Mouse (Mus musculus) liver, embryonic 14.5 days (tissue): ENCODE results near the gene Trim62. TPM values are rescaled to one million over a fixed set of nuclear protein-coding genes. Genes with fewer than 3 reads are reported as not detected.

Source experiments
- ATAC-seq: fragments of 200-750 bp; cut with Nextera tagmentation; 2 replicates; pipeline ENCODE4 v1.8.0; 2017; ENCODE audit warnings: moderate number of reproducible peaks, mild to moderate bottlenecking, moderate library complexity; ENCODE audit not compliant: insufficient read depth
- DNase-seq, 3 experiments: peaks; one replicate each; pipeline ENCODE4 v3.0.0-alpha.2; 2012 to 2013; ENCODE audit warnings: low read depth in 3 of 3, low spot score in 3 of 3
- H3K27ac ChIP-seq: fragments of 300-500 bp; sonication (generic); 2 replicates; pipeline ENCODE4 v1.5.1; 2014; ENCODE audit warnings: moderate library complexity, mild to moderate bottlenecking, control low read depth, inconsistent platforms
- H3K27me3 ChIP-seq: fragments of 300-500 bp; sonication (generic); 2 replicates; pipeline ENCODE4 v1.6.1; 2014; ENCODE audit warnings: mild to moderate bottlenecking, low read length, moderate library complexity; ENCODE audit not compliant: control insufficient read depth, insufficient read depth
- H3K36me3 ChIP-seq: fragments of 300-500 bp; sonication (generic); replicated peaks from 2 replicates; pipeline ENCODE4 v1.6.1; 2014; ENCODE audit warnings: low read depth; ENCODE audit not compliant: control insufficient read depth, insufficient read depth
- H3K4me1 ChIP-seq, 2 experiments: fragments of 200-500 bp in 1 of 2; fragments of 300-500 bp in 1 of 2; sonication (generic) in 1 of 2; replicated peaks; 2 replicates each; pipeline ENCODE4 v1.6.1; 2012 to 2014; ENCODE audit warnings: antibody characterized with exemption in 1 of 2, inconsistent platforms in 1 of 2, low read length in 1 of 2; ENCODE audit not compliant: control insufficient read depth in 2 of 2, insufficient read depth in 2 of 2
- H3K4me2 ChIP-seq: fragments of 300-500 bp; sonication (generic); 2 replicates; pipeline ENCODE4 v1.6.1; 2014; ENCODE audit warnings: low read depth, mild to moderate bottlenecking, control low read depth, moderate library complexity
- H3K4me3 ChIP-seq, 2 experiments: fragments of 200-500 bp in 1 of 2; fragments of 300-500 bp in 1 of 2; sonication (generic) in 1 of 2; 2 replicates each; pipeline ENCODE4 v1.5.1; 2012 to 2014; ENCODE audit warnings: low read depth in 2 of 2, low read length in 2 of 2, mild to moderate bottlenecking in 2 of 2, control low read depth in 1 of 2, inconsistent platforms in 1 of 2, moderate library complexity in 1 of 2; ENCODE audit not compliant: insufficient read depth in 1 of 2
- H3K9ac ChIP-seq: fragments of 300-500 bp; sonication (generic); replicated peaks from 2 replicates; pipeline ENCODE4 v1.6.1; 2014; ENCODE audit warnings: mild to moderate bottlenecking, control low read depth, moderate library complexity
- H3K9me3 ChIP-seq: fragments of 300-500 bp; sonication (generic); 2 replicates; pipeline ENCODE4 v1.6.1; 2016; ENCODE audit warnings: low read length, mixed read lengths; ENCODE audit not compliant: control insufficient read depth
- CTCF ChIP-seq: IDR thresholded peaks from 2 replicates; pipeline ENCODE4 v1.5.1; 2016; ENCODE audit warnings: antibody characterized with exemption, low read depth, control low read depth
- EP300 ChIP-seq: IDR thresholded peaks from 2 replicates; pipeline ENCODE4 v1.6.1; 2016; ENCODE audit warnings: antibody characterized with exemption, low read depth
- WGBS: fragments of 180-500 bp; shearing (Covaris S2); extraction: QIAGEN DNeasy Blood & Tissue Kit; methylation state at CpG from one replicate; pipeline ENCODE4 v1.1.7; 2014; ENCODE audit not compliant: insufficient replicate concordance; 5-methylcytosine and 5-hydroxymethylcytosine counted together
- polyA plus RNA-seq, 2 experiments: library from polyadenylated mRNA; depleted of rRNA in 1 of 2; stranded (reverse) in 1 of 2; unstranded in 1 of 2; fragments of >200 nt; fragmentation: Nextera tagmentation in 1 of 2; extraction: Ambion mirVana in 1 of 2; gene quantifications; 2 replicates each; pipeline versions ENCODE4 v1.2.1 to v1.2.3; 2012 to 2014

Trim62 gene
- polyA plus RNA-seq, 2 experiments, result 0.25 to 0.30 TPM

GRCm38 (mm10) chr4:128900484-128900883, 17.1 kb downstream of the Trim62 start:
- ATAC-seq (no peak), DNase-seq (no peak)
- Histone ChIP-seq H3K27ac (no peak overlapping the region), H3K9me3 (no peaks in the 10 kb centered on the region), H3K36me3 (no peaks in the 10 kb centered on the region), H3K9ac (no peak overlapping the region), H3K4me1 (peaks cover 0 to 3% of the 10 kb centered on the region in 2 experiments; a peak in 1 of 4 replicates), H3K4me2 (no peak overlapping the region), H3K27me3 (no peaks in the 10 kb centered on the region), H3K4me3 (no peak overlapping the region)
- 82% methylated on average over 14 of the region's 14 CpGs for WGBS
- TF ChIP-seq EP300, result no peak
- no peak for TF ChIP-seq CTCF

GRCm38 (mm10) chr4:128902390-128902789, 19.0 kb downstream of the Trim62 start:
- TF ChIP-seq CTCF (no peak), EP300 (no peak)
- DNase-seq (no peak), ATAC-seq (no peak)
- Histone ChIP-seq H3K36me3 (no peaks in the 10 kb centered on the region), H3K9ac (no peak overlapping the region), H3K27me3 (no peaks in the 10 kb centered on the region), H3K27ac (no peak overlapping the region), H3K4me3 (no peak overlapping the region), H3K9me3 (no peaks in the 10 kb centered on the region), H3K4me2 (no peak overlapping the region), H3K4me1 (peaks cover 0 to 3% of the 10 kb centered on the region in 2 experiments; a peak in 1 of 4 replicates)
- WGBS, result 63% methylated on average over 8 of the region's 8 CpGs

DNA sequence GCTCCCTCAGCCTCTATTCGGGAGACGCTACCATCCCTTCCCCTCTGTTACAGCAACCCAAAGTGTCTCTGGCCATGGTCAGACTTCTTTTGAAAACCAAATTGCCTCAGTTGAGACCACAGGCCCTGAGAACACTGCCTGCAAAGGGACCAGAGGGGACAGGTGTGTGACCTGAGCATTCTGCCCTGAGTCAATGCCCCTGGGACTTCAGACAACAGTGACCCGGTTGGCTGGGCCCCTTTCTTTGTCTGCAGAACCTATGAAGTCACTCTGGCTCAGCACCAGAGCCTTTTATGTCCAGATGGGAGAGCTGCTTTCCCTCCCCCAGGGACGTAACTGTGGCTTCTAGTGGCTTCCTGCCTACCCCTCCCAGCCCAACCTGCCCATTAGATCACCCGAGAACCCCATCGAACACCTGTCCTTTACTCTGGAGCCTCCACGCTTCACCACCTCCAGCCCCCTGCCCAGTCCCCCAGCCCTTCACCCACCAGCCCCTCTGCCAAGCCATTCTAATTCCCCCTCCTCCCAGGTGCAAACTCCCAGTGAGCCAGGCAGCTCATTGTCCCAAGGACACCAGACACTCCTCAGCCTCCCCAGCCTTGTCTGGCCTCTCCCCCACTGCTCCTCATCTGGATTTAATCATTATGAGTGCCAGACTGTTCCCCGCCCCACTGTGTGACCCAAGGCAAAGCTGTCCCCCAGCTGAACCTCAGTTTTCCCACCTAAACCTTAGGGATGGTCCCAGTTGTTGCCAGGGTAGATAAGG, 20.8 kb downstream of the Trim62 start:
- no peaks in the 10 kb centered on the region for H3K36me3 ChIP-seq
- H3K27me3 ChIP-seq, result no peaks in the 10 kb centered on the region
- ATAC-seq, result no peak
- no peak overlapping the region for H3K9ac ChIP-seq
- no peak for DNase-seq
- no peak overlapping the region for H3K27ac ChIP-seq
- no peaks in the 10 kb centered on the region for H3K9me3 ChIP-seq
- no peak overlapping the region for H3K4me3 ChIP-seq
- WGBS, result 63% methylated on average over 8 of the region's 8 CpGs
- no peak overlapping the region for H3K4me2 ChIP-seq
- no peaks in the 10 kb centered on the region for H3K4me1 ChIP-seq
- no peak for TF ChIP-seq CTCF
- no peak for TF ChIP-seq EP300

GRCm38 (mm10) chr4:128905251-128905650, 21.9 kb downstream of the Trim62 start:
- Histone ChIP-seq H3K4me1 (no peaks in the 10 kb centered on the region), H3K36me3 (no peaks in the 10 kb centered on the region), H3K4me3 (no peak overlapping the region), H3K27ac (no peak overlapping the region), H3K4me2 (no peak overlapping the region), H3K9ac (no peak overlapping the region), H3K27me3 (no peaks in the 10 kb centered on the region), H3K9me3 (no peaks in the 10 kb centered on the region)
- ATAC-seq (no peak), DNase-seq (no peak)
- no peak for TF ChIP-seq EP300
- TF ChIP-seq CTCF, result no peak
- 41% methylated on average over 8 of the region's 8 CpGs for WGBS

DNA sequence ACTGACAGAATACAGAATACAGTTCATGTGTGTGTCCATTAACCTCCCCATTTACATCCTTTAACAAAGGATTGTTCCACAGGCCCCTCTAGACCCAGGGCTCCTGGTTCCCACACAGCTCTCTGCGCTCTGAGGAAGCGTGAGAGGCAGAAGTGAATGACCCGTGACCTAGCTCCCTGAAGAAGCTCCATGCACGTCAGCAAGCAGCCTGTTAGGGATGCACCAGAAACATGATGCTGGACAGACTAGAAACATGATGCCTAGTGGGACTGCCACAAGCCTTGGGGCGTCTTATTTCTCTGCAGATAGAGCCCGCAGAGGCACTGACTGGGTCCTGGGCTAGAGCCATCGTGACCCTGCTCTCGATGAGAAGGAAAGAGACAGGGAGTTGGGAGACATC, 23.4 kb downstream of the Trim62 start:
- no peaks in the 10 kb centered on the region for H3K36me3 ChIP-seq
- no peaks in the 10 kb centered on the region for H3K27me3 ChIP-seq
- no peak for DNase-seq
- 48% methylated on average over 8 of the region's 8 CpGs for WGBS
- H3K9ac ChIP-seq, result no peak overlapping the region
- H3K4me2 ChIP-seq, result no peak overlapping the region
- no peaks in the 10 kb centered on the region for H3K9me3 ChIP-seq
- no peak for TF ChIP-seq CTCF
- no peak for TF ChIP-seq EP300
- H3K4me3 ChIP-seq, result no peak overlapping the region
- ATAC-seq, result no peak
- H3K4me1 ChIP-seq, result no peaks in the 10 kb centered on the region
- no peak overlapping the region for H3K27ac ChIP-seq
